Mouse (Mus musculus): ENCODE measurements at regions not wholly inside any gene's neighbourhood (a gene's known extent, or its start where the extent isn't known, plus 50 kb on each side); places are given as distances from the start of the nearest gene placed in this dataset.

- no peak for DNase-seq (ENCODE audit: extremely low spot score in 1 of 2, low spot score in 1 of 2)
Measured at GRCm38 (mm10) chrX:57711914-57712313, 208.4 kb upstream of the Gpr101 start.

GRCm38 (mm10) chrX:57709115-57709877 is 205.7 kb upstream of the Gpr101 start:
- no peak for DNase-seq (ENCODE audit: extremely low spot score in 1 of 2, low spot score in 1 of 2)

GRCm38 (mm10) chrX:57708501-57708900 is 204.9 kb upstream of the Gpr101 start:
- no peak for DNase-seq (ENCODE audit: extremely low spot score in 1 of 2, low spot score in 1 of 2)

DNA sequence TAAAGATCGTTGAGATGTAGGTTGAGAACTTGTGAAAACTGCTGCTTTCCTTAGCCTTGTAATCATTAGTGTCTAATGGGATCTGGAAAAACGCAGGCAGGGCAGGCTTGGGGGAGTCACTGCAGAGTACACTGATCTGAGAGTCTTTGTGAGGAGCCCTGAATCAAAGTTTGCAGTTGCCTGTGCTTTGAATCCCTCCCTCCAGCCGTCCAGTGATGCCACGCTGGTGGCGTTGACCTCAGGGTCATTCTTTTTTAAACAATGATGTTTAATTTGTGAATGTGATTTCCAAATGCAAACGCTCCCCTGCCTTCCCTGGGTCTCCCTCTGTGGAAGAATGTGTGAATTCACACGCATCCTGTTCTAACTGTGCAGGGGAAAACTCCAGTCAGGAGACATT is 204.4 kb upstream of the Gpr101 start:
- no peak for DNase-seq (ENCODE audit: extremely low spot score in 1 of 2, low spot score in 1 of 2)

GRCm38 (mm10) chrX:57706683-57707308 is 203.2 kb upstream of the Gpr101 start:
- DNase-seq (ENCODE audit: extremely low spot score in 1 of 2, low spot score in 1 of 2) = no peak

DNA sequence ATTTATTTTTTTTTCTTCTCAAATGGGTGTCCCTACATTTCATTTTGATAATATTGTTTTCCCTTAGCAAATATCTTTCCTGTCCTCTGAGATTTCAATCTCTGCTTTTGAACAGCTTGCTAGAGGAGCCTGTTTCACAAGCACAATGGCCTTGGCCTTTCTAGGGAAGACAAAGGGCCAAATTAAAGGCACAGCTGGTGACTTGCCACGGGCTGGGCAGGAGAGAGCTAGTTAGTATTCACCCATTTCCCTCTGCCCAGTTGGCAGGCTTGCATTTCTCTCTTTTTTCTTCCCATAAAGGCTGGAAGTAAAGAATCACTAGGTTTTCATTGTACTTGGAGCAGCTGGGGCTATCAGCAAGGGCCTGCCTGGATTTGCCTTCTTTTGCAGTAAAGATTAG is 188.9 kb upstream of the Gpr101 start:
- no peak for DNase-seq (ENCODE audit: extremely low spot score in 1 of 2, low spot score in 1 of 2)

- no peak for DNase-seq (ENCODE audit: extremely low spot score in 1 of 2, low spot score in 1 of 2)
Measured at GRCm38 (mm10) chrX:57676764-57677163, 173.2 kb upstream of the Gpr101 start.

DNA sequence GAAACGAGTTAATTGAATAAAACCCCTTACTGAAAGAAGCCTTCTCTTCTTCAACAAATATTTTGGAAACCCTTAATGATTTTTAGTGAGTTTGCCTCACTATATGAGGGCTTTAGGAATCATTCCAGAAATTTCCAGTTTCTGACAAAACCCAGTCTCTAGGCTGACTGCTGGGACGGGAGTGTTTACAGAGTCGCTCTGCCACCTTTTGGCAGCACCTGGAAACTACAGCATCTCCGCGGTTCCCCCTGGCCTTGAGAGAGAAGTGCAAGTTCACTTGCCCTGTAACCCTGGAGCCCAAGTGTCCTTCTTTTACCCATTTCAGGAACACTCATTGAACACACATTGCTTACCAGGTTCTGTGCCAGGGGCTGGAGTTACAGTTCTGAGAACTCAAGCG is 171.4 kb upstream of the Gpr101 start:
- peak in 1 of 2 experiments; percentile 28 for DNase-seq (ENCODE audit: extremely low spot score in 1 of 2, low spot score in 1 of 2)

DNA sequence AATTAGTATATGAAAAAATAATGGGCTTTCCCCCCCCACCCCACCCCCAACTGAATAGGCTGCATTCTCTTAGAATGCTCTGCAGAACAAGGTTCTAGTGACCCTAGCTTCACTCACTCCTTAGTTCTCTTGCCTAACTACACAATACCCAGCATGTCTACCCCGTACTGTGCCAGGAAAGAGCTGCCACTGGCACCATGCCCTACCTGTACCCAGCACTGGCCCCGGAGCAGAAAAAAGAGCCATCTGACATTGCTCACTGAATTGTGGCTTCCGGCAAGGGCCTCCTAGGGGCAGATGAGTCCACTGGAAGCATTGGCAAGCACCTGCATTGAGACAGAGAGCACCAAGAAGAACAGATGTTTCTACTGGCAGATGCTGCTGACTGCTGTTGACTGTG is 156.0 kb upstream of the Gpr101 start:
- DNase-seq (ENCODE audit: extremely low spot score in 1 of 2, low spot score in 1 of 2) = no peak

DNA sequence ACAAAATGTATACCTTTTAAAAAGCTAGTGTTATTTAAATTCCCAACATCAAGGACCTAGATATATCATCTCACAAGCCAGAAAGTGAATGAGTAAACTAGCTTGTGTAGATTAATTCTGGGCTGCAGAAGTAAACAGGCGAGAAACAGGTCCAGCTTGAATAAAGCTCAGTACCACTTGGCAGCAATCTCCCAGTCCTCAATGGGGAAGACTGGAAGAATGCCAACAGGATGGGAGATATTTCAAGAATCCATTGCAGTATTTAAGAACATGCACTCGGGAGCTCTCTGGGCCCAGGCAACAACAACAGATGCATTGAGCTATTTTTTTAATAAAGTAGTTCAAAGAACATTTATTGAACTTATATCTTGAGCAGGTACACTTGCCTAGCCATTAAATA is 152.5 kb upstream of the Gpr101 start:
- DNase-seq (ENCODE audit: extremely low spot score in 1 of 2, low spot score in 1 of 2) = peak in 1 of 2 experiments; percentile 26

DNA sequence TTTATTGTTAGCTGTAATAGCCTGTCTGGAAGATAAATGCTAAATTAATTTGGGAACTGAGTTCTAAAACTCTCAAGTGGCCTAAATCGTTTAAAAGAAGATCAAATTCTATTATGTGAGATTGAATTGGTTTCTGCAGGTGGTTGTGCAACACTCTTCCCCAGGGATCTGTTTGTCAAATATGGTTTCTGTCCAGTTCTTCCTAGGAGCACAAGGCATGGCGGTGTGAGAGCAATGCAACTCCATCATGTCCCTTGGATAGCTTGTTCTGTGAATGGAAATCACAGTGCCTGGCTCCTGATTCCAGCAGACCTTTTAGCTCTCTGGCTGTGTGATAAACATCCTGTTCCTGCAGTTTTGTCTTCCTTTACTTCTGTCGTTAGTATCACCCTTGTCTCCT is 151.9 kb upstream of the Gpr101 start:
- DNase-seq (ENCODE audit: extremely low spot score in 1 of 2, low spot score in 1 of 2) = no peak
